Mouse (Mus musculus): ENCODE results near the gene Gm10306. TPM values are rescaled to one million over a fixed set of nuclear protein-coding genes. Genes with fewer than 3 reads are reported as not detected.
A peak's percentile ranks its signal among the peaks of the same experiment; 100 is the strongest.

The Gm10306 gene
- polyA plus RNA-seq, 1 experiment from 2014 or later: 0.77 TPM

- H3K36me3 ChIP-seq: no peaks in the 10 kb centered on the region
- no peak overlapping the region for H3K4me2 ChIP-seq
- H3K27me3 ChIP-seq (replicated peaks): no peaks in the 10 kb centered on the region
- H3K27ac ChIP-seq (ENCODE audit: poor library complexity, severe bottlenecking): no peak overlapping the region
- no peak overlapping the region for H3K4me3 ChIP-seq
- 76% methylated on average over 1 of the region's 1 CpGs for WGBS
- no peaks in the 10 kb centered on the region for H3K9me3 ChIP-seq (replicated peaks)
- H3K4me1 ChIP-seq (replicated peaks): peaks cover 4% of the 10 kb centered on the region; the same call in 1 of the 2 replicates
- no peak for ATAC-seq (ENCODE audit: insufficient number of reproducible peaks, low FRiP score)
- no peak overlapping the region for H3K9ac ChIP-seq
These were observed 4.0 kb downstream of the Gm10306 start for GRCm38 (mm10) chr4:94560316-94560715.

DNA sequence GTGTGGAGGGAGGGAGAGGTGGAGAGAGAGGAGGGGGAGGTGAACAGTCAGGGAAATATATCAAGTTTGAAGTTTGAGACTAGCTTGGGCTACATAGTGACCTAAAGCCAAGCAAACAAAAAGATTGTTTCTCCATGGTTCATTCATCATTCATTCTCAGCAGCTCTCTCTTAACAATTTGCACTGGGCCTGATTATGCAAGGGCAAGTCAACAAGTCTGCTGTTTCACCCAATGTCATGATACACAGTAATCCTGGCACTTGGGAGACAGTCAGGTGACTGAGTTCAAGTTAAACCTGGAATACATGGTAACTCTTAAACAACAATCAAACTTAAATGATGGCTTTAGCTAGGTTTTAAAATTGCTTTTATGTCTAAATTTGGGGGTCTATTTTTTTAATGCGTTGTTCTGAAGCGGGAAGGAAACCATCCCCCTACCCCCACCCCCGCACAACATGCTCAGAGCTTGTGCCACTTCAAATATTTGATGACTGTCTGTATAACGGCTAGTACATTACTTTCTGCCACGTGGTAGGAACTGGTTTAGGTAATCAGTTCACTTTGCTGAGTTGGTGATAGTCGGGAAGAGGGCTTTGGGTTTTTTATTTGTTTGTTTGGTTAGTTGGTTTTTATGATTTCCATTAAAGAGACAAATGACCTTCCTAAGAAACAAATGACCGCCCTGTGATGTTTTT, 5.8 kb downstream of the Gm10306 start:
- ATAC-seq (ENCODE audit: insufficient number of reproducible peaks, low FRiP score): no peak
- 72% methylated on average over 7 of the region's 7 CpGs for WGBS
- H3K36me3 ChIP-seq: peaks cover 5% of the 10 kb centered on the region; the same call in 1 of the 2 replicates
- H3K9ac ChIP-seq: no peak overlapping the region
- no peak overlapping the region for H3K4me3 ChIP-seq
- H3K27me3 ChIP-seq (replicated peaks): no peaks in the 10 kb centered on the region
- H3K4me2 ChIP-seq: no peak overlapping the region
- no peaks in the 10 kb centered on the region for H3K9me3 ChIP-seq (replicated peaks)
- no peaks in the 10 kb centered on the region for H3K4me1 ChIP-seq (replicated peaks)
- no peak overlapping the region for H3K27ac ChIP-seq (ENCODE audit: poor library complexity, severe bottlenecking)

DNA sequence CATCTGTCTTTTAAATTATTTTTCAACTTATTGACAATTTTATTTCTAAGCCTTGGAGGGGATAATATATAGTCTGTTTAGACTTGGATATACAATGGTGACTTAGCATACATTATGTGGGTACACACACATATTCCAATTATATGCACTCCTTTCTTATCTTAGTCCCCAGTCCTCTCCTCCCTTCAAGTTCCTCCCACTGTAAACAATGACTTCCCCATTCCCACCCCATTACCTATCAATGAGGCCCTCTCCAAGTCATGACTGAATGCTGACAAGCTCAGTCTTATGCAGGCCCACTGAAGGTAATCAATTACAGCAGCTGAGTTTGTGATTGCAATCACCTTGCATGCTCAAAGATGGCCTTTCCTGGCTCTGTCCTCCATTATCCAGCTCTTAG, 8.0 kb downstream of the Gm10306 start:
- Histone ChIP-seq H3K4me1 (replicated peaks) (no peaks in the 10 kb centered on the region), H3K9ac (no peak overlapping the region), H3K27me3 (replicated peaks) (no peaks in the 10 kb centered on the region), H3K36me3 (peaks cover 13% of the 10 kb centered on the region), H3K4me2 (no peak overlapping the region), H3K4me3 (no peak overlapping the region), H3K27ac (ENCODE audit: poor library complexity, severe bottlenecking) (no peak overlapping the region), H3K9me3 (replicated peaks) (no peaks in the 10 kb centered on the region)
- no peak for ATAC-seq (ENCODE audit: insufficient number of reproducible peaks, low FRiP score)

DNA sequence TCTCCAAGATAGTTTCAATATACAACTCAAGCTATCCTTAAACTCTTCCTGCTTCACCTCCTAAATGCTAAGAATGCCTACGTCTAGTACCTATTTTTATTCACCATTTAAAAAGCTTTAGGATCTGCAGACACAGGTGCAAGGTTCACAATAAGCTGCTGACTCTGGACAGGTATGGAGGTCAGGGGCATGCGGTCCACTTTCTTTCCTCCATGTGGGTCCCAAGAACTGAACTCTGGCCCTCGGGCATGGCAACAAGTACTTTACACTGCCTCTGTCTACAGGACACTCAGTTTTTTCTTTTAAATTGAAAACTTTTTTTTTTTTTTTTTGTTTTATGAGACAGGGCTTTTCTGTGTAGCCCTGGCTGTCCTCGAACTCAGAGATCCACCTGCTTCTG, 16.3 kb downstream of the Gm10306 start:
- 93% methylated on average over 4 of the region's 4 CpGs for WGBS
- Histone ChIP-seq H3K9ac (no peak overlapping the region), H3K4me3 (no peak overlapping the region), H3K27me3 (replicated peaks) (no peaks in the 10 kb centered on the region), H3K4me2 (no peak overlapping the region), H3K4me1 (replicated peaks) (no peaks in the 10 kb centered on the region), H3K9me3 (replicated peaks) (no peaks in the 10 kb centered on the region), H3K27ac (ENCODE audit: poor library complexity, severe bottlenecking) (no peak overlapping the region), H3K36me3 (peaks cover 45% of the 10 kb centered on the region)
- no peak for ATAC-seq (ENCODE audit: insufficient number of reproducible peaks, low FRiP score)

GRCm38 (mm10) chr4:94591765-94592381, 35.5 kb downstream of the Gm10306 start:
- Histone ChIP-seq H3K4me3 (no peak overlapping the region), H3K4me1 (replicated peaks) (peaks cover 8% of the 10 kb centered on the region), H3K9me3 (replicated peaks) (no peaks in the 10 kb centered on the region), H3K36me3 (peaks cover 3% of the 10 kb centered on the region; the same call in 1 of the 2 replicates), H3K27ac (ENCODE audit: poor library complexity, severe bottlenecking) (no peak overlapping the region), H3K9ac (no peak overlapping the region), H3K27me3 (replicated peaks) (no peaks in the 10 kb centered on the region), H3K4me2 (no peak overlapping the region)
- no peak for ATAC-seq (ENCODE audit: insufficient number of reproducible peaks, low FRiP score)
- 64% methylated on average over 4 of the region's 4 CpGs for WGBS

GRCm38 (mm10) chr4:94592709-94593108, 36.4 kb downstream of the Gm10306 start:
- Histone ChIP-seq H3K27me3 (replicated peaks) (no peaks in the 10 kb centered on the region), H3K4me2 (no peak overlapping the region), H3K9me3 (replicated peaks) (no peaks in the 10 kb centered on the region), H3K4me1 (replicated peaks) (peaks cover 8% of the 10 kb centered on the region), H3K4me3 (no peak overlapping the region), H3K27ac (ENCODE audit: poor library complexity, severe bottlenecking) (no peak overlapping the region), H3K9ac (no peak overlapping the region), H3K36me3 (peaks cover 1% of the 10 kb centered on the region; the same call in 1 of the 2 replicates)
- no peak for ATAC-seq (ENCODE audit: insufficient number of reproducible peaks, low FRiP score)

DNA sequence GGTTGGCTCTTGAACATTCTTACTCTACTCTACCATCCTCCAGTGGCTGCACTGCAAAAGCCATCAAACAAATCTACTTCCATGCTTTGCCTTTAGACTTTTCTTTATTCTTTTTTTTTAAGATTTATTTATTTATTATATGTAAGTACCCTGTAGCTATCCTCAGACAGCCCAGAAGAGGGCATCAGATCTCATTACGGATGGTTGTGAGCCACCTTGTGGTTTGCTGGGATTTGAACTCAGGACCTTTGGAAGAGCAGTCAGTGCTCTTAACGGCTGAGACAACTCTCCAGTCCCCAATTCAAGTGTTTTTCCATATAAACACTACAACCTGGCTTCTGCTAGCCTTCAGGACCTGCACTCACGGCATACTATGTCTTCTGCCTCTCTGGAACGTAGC, 45.0 kb downstream of the Gm10306 start:
- no peak overlapping the region for H3K9ac ChIP-seq
- H3K4me2 ChIP-seq: peak overlapping the region; percentile 29; the same call in 1 of the 2 replicates
- peaks cover 12% of the 10 kb centered on the region for H3K4me1 ChIP-seq (replicated peaks)
- 88% methylated on average over 4 of the region's 4 CpGs for WGBS
- no peaks in the 10 kb centered on the region for H3K9me3 ChIP-seq (replicated peaks)
- 0 out of 2 replicates have a peak overlapping the region, but pooled peaks have one; percentile 21 for H3K4me3 ChIP-seq
- no peak overlapping the region for H3K27ac ChIP-seq (ENCODE audit: poor library complexity, severe bottlenecking)
- H3K36me3 ChIP-seq: no peaks in the 10 kb centered on the region
- no peaks in the 10 kb centered on the region for H3K27me3 ChIP-seq (replicated peaks)
- no peak for ATAC-seq (ENCODE audit: insufficient number of reproducible peaks, low FRiP score)

- no peak; the same call in 1 of the 2 replicates for ATAC-seq (ENCODE audit: insufficient number of reproducible peaks, low FRiP score)
- Histone ChIP-seq H3K4me3 (peak overlapping the region; percentile 95), H3K27me3 (replicated peaks) (no peaks in the 10 kb centered on the region), H3K4me1 (replicated peaks) (peaks cover 12% of the 10 kb centered on the region), H3K9ac (peak overlapping the region; percentile 94), H3K36me3 (no peaks in the 10 kb centered on the region), H3K4me2 (peak overlapping the region; percentile 86), H3K9me3 (replicated peaks) (no peaks in the 10 kb centered on the region), H3K27ac (ENCODE audit: poor library complexity, severe bottlenecking) (peak overlapping the region; percentile 81)
- under 1% methylated on average over 30 of the region's 33 CpGs for WGBS
These were observed 46.2 kb downstream of the Gm10306 start for GRCm38 (mm10) chr4:94602496-94603030.

DNA sequence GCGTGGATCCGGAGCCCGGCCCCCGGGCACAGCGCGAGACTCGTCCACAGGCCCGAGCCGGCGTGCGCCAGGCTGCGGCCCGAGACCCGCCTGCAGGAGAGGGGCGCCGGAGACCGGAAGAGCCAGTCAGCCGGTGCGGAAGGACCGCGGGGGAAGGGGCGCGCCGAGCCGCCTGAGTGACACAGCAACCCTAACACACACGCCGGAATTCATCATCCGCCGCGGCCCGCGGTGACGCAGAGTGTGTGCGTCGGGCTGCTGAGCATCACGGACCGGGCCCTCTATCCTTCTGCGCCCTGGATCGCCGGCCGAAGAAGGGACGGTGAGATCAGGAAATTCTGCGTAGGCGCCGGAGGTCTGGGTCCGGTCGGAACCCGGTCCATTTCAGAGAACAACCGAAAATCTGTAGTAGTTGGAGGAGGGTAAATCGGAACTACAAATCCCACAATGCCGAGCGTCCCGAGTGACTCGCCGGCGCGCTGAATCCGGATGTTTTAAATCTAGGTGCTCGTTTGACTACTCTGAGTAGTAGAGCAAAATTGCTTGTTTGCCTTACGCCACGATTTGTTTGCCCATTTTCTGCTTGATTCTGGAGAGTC, 46.8 kb downstream of the Gm10306 start, which contains the start of gene Plaa:
Gene Plaa (minus strand): TSS at position 214 of the 599 bp plus-strand sequence.
- ATAC-seq (ENCODE audit: insufficient number of reproducible peaks, low FRiP score): peak; percentile 99
- WGBS: under 1% methylated on average over 58 of the region's 61 CpGs
- peak within 1 kb of the TSS; percentile 86 for H3K4me2 ChIP-seq

GRCm38 (mm10) chr4:94604452-94605019, 48.2 kb downstream of the Gm10306 start:
- ATAC-seq (ENCODE audit: insufficient number of reproducible peaks, low FRiP score): no peak
- no peak overlapping the region for H3K27ac ChIP-seq (ENCODE audit: poor library complexity, severe bottlenecking)
- no peak overlapping the region for H3K4me2 ChIP-seq
- no peak overlapping the region for H3K4me3 ChIP-seq
- H3K36me3 ChIP-seq: no peaks in the 10 kb centered on the region
- no peaks in the 10 kb centered on the region for H3K27me3 ChIP-seq (replicated peaks)
- H3K9me3 ChIP-seq (replicated peaks): no peaks in the 10 kb centered on the region
- H3K9ac ChIP-seq: no peak overlapping the region
- peaks cover 12% of the 10 kb centered on the region for H3K4me1 ChIP-seq (replicated peaks)
- WGBS: 79% methylated on average over 2 of the region's 2 CpGs

More for the DNA sequence above, 46.8 kb downstream of the Gm10306 start, which contains the start of gene Plaa:
- Histone ChIP-seq H3K9me3 (replicated peaks) (no peaks in the 10 kb centered on the region), H3K4me3 (peak within 1 kb of the TSS; percentile 95), H3K4me1 (replicated peaks) (peaks cover 12% of the 10 kb centered on the region), H3K27ac (ENCODE audit: poor library complexity, severe bottlenecking) (peak within 1 kb of the TSS; percentile 81), H3K9ac (peak within 1 kb of the TSS; percentile 94), H3K27me3 (replicated peaks) (no peaks in the 10 kb centered on the region), H3K36me3 (no peaks in the 10 kb centered on the region)

DNA sequence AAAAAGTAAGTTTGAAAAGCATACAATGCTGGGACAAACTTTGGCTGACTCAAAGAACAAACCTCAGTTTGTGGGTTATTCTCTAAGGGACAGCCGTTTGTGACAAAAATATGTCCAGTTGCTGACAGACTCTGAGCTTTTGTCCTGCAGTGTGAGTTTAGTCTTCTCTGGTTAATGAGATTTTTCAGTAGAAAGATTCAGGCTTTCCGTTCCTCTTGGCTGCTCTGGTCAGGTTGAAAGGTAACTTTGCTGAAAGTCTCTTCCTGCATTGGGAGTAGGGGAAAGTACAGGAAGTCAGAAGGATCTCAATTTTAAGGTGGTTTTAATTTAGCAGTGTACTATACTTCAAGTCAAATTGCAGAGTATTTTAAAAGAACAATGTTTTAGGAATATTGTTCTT, 49.2 kb downstream of the Gm10306 start:
- Histone ChIP-seq H3K9me3 (replicated peaks) (no peaks in the 10 kb centered on the region), H3K27ac (ENCODE audit: poor library complexity, severe bottlenecking) (no peak overlapping the region), H3K4me1 (replicated peaks) (peaks cover 12% of the 10 kb centered on the region), H3K9ac (no peak overlapping the region), H3K4me3 (no peak overlapping the region), H3K27me3 (replicated peaks) (no peaks in the 10 kb centered on the region), H3K4me2 (no peak overlapping the region), H3K36me3 (no peaks in the 10 kb centered on the region)
- ATAC-seq (ENCODE audit: insufficient number of reproducible peaks, low FRiP score): no peak
- WGBS: 88% methylated on average over 2 of the region's 2 CpGs

All from heart, embryonic 12.5 days (tissue).